Mouse (Mus musculus): ENCODE results near the gene Bcor.

The Bcor gene

DNA sequence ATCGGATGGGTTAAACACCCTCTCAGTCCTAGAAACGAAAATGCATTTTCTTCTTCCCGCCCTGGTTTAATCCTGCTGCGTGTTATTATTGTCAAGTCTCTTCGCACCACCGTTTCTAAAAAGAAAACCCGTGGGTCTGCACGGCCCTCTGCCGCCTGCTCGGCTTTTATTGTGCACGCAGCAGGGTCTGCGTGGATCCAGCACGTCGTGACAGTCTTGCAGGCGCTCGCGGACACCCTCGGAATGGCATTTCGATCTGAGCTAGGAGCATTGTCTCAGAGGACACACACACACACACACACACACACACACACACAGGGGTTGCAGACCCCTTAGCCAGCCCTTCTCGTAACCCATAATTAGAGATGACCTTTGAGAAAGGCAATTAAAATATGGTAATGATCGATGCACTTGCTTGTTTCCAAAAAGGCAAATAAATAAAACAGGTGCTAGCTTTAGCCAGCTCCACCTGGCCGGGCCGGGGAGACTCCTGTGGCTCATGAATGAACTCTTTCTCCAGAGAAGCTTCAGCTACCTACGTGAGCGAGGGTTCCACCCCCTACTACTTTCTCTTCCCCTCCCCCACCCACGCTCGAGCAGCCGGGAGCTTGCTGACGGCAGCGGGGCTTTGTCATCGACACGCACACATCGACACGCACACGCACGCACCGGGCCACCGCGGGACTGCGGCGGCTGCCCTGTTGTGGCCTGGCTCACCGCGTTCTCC is 8.7 kb downstream of the Bcor start:
- no peak for DNase-seq (ENCODE audit: low read depth, low spot score)

DNA sequence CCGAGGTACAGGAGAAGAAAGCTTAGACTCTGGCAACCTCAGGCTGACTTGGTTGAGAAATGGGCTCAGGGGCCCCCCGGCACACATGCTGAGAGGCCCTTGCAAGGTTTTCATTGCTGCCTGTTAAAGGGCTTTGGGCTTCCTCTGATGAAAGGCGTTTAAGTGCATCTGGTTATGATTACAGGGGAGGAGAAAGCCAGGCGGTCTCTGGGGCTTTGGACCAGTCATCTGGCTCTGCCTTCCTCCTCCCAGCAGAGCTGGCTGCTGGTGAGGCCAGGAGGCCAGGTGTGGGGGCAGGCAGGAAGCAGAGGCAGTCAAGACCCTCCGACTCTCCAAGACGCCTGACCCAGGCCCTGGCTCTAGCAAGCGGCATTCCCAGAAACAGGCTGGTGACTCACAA is 9.7 kb downstream of the Bcor start:
- no peak for DNase-seq (ENCODE audit: low read depth, low spot score)

- no peak for DNase-seq (ENCODE audit: low read depth, low spot score)
Observed at GRCm38 (mm10) chrX:12146263-12146662, 13.9 kb downstream of the Bcor start.

DNA sequence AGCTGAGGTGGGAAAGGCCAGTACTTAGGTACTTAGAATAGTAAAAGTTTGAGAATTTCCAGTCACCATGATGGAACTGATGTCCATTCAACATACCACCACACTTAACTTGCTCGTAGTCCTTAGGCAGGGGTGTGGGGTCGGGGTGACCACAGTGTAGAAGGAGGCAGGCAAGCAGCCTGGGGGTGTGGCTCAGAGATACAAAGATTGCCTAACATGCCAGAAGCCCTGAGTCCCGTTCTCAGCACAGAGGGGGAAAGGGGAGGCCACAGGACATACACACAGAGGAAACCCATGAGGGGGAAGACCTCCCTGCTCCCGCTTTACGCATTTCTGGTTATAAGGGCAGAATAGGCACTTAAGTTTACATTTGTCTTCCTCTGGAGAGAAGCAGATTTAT is 17.3 kb downstream of the Bcor start:
- no peak for DNase-seq (ENCODE audit: low read depth, low spot score)

DNA sequence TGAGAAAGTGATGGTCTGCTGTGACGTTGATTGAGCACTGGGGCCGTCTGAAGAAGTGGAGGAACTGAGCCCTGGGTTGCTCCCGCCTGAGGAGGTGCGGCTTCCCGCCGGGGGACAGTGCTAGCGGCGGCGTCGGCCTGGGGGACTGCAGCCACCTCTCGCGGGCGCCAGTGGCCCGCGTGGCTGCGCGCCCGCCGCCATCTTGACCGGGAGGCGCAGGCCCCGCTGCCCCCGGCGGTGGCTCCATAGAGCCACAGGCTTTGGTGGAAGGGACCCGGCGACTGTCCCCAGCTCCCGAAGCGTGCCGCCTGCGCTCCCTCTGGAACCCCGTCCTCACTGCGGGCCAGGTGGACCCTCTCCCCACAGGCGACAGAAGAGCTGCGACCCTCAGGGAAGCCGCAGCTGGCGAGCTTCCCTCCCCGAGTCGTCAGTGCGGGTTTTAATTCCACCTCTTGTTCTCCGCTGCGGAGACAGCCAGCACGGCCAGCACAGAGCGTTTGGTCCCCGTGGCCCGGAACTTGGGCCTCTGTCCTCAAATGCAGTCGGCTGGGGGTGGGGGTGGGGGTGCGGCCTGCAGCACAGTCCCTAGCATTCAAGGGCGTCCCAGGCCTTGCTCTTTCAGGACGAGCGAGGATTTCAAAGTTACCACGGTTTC is 19.9 kb downstream of the Bcor start:
- DNase-seq (ENCODE audit: low read depth, low spot score): no peak

DNA sequence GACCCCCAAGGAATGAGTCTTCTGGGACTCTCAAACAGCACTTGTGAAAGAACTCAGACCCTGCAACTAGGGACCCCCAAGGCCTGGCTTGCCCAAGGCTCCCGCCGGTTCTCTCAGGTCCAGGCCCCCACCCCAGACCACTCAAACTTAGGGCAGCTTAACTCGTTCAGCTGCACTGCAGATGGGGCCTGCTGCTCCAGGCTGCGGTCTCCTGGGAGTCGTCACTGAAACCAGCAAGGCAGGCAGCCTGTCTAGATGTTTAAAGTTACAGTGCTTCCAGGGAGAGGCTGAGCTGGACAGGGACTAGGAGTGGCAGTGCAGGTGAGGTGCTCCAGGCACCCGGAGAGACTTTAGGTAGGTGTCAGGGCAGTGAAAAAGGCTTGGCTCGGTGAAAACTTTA is 21.9 kb downstream of the Bcor start:
- no peak for DNase-seq (ENCODE audit: low read depth, low spot score)

DNA sequence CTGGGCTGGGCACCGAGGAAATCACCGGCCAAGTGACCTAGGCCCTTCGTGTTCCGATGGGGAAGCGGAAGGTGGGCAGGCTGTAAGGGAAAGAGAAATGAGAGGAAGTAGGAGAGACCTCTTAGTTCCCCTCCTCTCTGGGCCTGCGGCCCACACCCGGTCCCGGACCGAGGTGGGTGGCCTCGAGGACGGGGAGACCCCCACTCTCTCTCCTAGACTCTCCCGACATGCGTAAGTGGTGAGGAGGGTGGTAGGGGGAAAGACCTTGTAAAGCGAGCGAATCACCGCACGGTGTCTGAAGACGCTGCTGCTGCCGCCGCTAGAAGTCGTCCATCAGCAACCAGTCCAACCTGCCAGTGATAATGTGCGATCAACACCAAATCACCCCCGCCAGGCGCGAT is 23.0 kb downstream of the Bcor start:
- no peak for DNase-seq (ENCODE audit: low read depth, low spot score)

GRCm38 (mm10) chrX:12136261-12137101 is 23.7 kb downstream of the Bcor start:
- DNase-seq (ENCODE audit: low read depth, low spot score): no peak

DNA sequence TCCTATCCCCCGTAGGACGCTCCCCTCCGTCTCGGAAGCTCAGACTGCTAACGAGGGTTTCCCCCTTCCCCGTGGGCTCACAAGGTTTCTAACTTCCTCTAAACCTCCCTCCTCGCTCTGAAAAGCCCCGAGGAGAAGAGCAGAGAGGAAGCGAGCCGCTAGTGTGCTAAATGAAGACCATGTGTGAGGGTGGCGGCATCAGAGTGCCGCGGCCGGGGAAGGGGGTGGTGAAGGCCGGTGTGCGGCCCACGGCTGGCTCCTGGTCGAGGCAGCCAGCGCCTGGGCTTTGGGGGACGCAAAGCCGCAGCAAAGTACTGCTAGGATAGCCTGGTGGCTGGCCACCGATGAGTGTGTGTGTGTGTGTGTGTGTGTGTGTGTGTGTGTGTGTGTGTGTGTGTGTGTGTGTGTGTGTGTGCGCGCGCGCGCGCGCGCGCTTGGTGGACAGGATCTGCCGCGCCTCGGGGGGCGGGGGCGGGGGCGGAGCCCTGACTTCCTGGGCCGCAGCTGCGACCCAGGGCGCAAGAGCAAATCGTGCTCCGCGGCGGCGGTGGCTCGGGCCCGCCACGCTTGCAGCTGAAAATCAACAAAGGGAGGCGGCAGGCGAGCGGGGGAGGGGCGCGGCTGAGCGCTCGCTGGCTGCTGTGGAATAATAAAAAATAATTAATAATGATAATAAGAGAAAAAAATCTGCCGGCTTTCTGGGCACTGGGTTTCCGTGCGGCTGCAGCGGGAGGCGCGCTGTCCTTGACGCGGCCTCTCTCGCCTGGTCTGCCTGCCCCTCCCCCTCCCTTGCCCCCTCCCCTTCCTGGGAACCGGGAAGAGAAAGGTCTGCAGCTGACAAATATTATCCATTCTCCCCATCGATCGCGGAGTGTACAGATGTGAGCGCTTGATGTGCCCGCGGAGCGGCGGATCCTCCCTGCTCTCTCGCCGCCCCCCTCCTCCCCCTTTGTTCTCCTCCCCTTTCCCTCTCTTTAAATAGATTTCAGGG is 24.7 kb downstream of the Bcor start:
- no peak for DNase-seq (ENCODE audit: low read depth, low spot score)

- DNase-seq (ENCODE audit: low read depth, low spot score): no peak
Observed at GRCm38 (mm10) chrX:12134541-12134940, 25.6 kb downstream of the Bcor start.

- no peak for DNase-seq (ENCODE audit: low read depth, low spot score)
Observed at GRCm38 (mm10) chrX:12133836-12134431, 26.2 kb downstream of the Bcor start.

DNA sequence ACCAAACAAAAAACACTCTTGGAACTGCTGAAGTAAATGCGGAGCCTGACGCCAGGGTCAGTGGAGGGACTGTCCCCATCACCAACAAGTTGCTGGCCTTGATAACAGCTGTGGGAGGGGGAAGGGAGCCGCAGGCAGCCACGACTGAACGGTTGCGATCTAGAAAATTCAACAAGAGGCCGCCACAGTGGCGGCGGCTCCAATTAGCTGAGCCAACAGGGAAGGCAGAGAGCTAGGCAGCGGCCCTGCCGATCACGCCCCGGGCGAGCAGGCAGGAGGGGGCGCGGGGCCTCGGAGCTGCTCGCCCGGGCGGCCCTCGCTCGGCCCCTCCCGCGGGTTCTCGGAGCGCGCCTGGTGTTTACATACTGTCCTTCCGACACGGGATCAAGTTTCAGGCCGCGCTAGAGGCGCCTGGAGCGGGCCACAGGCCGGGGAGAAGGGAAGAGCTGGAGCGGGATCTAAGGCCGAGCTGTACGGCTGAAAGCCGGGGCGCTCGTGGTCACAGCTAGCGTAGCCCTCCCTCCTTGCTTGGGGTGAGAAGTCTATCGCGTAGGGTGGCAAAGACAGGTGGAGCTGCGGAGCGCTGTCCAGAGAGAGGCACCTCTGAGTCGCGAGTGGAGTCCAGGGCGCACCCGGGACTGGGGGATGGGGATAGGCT is 26.8 kb downstream of the Bcor start:
- no peak for DNase-seq (ENCODE audit: low read depth, low spot score)

DNA sequence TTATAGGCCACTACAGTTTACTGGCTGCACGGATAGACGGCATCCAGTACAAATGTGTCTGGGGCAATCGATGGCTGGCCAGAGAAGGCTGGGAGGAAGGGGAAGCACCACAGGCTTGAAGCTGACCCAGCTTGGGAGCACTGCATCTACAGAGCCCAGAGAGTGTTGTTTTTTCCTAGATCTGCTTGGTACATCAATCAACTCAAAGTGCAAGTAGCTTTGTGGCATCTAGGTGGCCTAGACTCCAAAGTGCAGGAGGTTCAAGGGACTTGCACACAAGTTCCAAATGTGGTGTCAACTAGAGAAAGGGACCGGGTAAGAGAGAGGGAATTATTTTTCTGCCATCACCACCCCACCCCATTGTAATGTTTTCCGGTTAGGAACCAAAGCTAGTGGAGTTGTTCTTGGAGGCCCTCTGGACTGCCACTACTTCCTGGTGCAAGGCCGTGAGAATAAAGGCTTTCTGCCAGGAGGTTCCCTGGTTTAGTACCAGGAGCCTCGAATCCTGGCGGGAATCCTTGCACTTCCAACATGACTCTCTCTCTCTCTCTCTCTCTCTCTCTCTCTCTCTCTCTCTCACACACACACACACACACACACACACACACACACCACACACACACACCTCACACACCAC is 27.5 kb downstream of the Bcor start:
- no peak for DNase-seq (ENCODE audit: low read depth, low spot score)

GRCm38 (mm10) chrX:12129828-12130809 is 30.0 kb downstream of the Bcor start:
- DNase-seq (ENCODE audit: low read depth, low spot score): no peak

GRCm38 (mm10) chrX:12129230-12129629 is 30.9 kb downstream of the Bcor start:
- DNase-seq (ENCODE audit: low read depth, low spot score): no peak

GRCm38 (mm10) chrX:12128165-12129083 is 31.7 kb downstream of the Bcor start:
- no peak for DNase-seq (ENCODE audit: low read depth, low spot score)

DNA sequence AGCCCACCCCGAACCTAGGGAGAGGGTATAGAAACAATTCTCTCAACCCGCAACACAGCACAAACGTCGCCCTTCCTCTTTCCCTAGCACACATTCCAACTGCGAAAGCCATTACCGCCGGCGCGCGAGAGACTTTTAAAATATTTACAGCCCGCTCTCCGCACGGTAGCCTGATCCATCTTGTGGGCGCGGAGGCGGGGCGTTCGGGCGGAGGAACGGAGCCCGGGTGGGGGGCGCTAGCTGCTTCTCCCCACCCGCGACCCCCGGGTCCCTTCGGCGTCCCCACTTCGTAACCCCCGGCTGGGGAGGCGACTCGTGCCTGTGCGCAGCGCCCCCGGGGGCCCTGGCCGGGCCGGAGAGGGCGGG is 32.4 kb downstream of the Bcor start:
- DNase-seq (ENCODE audit: low read depth, low spot score): no peak
